Mouse (Mus musculus): Measurements from ENCODE around the gene Man2a2. TPM values are rescaled to one million over a fixed set of nuclear protein-coding genes. Genes with fewer than 3 reads are reported as not detected.
"Not testable (repeated sequence)": the region's sequence is repeated elsewhere in the genome, so short reads cannot be mapped to it uniquely, and the experiment has no call there.

Man2a2 gene
- polyA plus RNA-seq, 1 experiment from 2014 or later = 20.2 TPM

DNA sequence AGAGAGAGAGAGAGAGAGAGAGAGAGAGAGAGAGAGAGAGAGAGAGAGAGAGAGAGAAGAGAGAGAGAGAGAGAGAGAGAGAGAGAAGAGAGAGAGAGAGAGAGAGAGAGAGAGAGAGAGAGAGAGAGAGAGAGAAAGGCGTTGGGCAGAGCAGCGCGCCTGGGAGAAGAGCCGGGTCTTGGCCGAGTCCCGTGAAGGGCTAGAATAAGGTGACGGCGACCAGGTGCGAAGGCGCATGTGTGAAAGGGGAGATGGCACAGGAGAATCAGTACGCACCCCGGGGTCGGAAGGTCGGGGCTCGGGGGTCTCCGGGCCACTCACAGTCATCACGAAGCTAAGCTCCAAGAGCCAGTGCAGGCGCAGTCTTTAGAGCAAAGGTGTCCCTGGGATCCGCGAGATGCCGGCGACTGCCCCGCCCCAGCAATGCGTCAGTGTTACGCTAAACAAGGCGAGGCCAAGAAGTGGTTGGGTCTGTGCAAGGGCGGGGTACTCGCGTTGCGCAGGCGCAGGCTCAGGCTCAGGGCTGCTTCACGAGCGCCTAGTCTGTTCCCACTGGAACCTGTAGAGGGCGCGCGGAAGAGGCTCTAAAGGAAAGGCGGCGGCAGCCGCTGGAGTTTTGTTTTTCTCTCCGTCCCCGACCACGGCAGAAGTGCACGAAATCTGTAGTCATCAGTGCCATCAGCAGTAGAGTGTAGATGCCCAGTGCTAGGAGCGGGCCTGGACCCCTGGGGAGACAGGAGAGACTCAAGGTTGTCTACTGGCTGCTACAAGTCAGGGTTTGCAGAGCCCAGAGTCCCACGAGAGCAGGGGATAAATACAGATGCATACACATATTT lies 31.2 kb downstream of the Man2a2 start:
- H3K4me1 ChIP-seq = peaks cover 41% of the 10 kb centered on the region
- H3K27ac ChIP-seq (replicated peaks) = peak overlapping the region; percentile 88
- no peaks in the 10 kb centered on the region for H3K9me3 ChIP-seq
- WGBS = under 1% methylated on average over 45 of the region's 45 CpGs
- H3K36me3 ChIP-seq (replicated peaks) = peaks cover 33% of the 10 kb centered on the region
- DNase-seq (ENCODE audit: low spot score) = peak; percentile 98
- H3K4me3 ChIP-seq = peak overlapping the region; percentile 79
- H3K27me3 ChIP-seq (replicated peaks; ENCODE audit: low read depth, poor library complexity, severe bottlenecking) = peaks cover 12% of the 10 kb centered on the region

- Histone ChIP-seq H3K4me1 (peaks cover 41% of the 10 kb centered on the region), H3K27ac (replicated peaks) (peak overlapping the region; percentile 88), H3K9me3 (no peaks in the 10 kb centered on the region), H3K27me3 (replicated peaks; ENCODE audit: low read depth, poor library complexity, severe bottlenecking) (peaks cover 12% of the 10 kb centered on the region), H3K4me3 (peak overlapping the region; percentile 79), H3K36me3 (replicated peaks) (peaks cover 40% of the 10 kb centered on the region)
- DNase-seq (ENCODE audit: low spot score) = peak; percentile 41
- 14% methylated on average over 17 of the region's 17 CpGs for WGBS
Measured at GRCm38 (mm10) chr7:80339371-80339770, 31.8 kb downstream of the Man2a2 start.

- peaks cover 64% of the 10 kb centered on the region for H3K36me3 ChIP-seq (replicated peaks)
- H3K27ac ChIP-seq (replicated peaks) = no peak overlapping the region
- peaks cover 8% of the 10 kb centered on the region for H3K9me3 ChIP-seq
- no peak overlapping the region for H3K4me3 ChIP-seq
- WGBS = 96% methylated on average over 3 of the region's 3 CpGs
- peaks cover 8% of the 10 kb centered on the region for H3K27me3 ChIP-seq (replicated peaks; ENCODE audit: low read depth, poor library complexity, severe bottlenecking)
- no peak for DNase-seq (ENCODE audit: low spot score)
- peaks cover 27% of the 10 kb centered on the region for H3K4me1 ChIP-seq
Measured at GRCm38 (mm10) chr7:80336932-80337331, 34.2 kb downstream of the Man2a2 start.

DNA sequence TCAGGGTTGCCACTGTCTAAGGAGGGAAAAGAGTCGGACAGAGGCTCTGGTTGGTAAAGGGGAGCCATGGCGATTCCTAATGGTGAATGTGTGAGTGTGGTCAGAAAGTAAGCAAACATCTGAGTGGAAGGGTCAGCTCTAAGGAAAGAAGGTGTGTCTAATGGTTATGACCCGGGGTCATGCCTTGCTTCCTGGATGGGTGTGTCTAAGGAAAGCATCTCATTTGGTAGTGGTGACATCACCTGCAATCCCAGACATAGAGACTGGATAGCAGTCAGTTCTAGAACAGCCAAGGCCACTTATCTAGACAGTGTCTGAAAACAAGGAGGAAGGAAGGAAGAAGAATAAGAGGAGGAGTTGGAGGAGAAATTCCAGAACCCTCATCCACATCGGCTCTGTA lies 36.3 kb downstream of the Man2a2 start:
- Histone ChIP-seq H3K27me3 (replicated peaks; ENCODE audit: low read depth, poor library complexity, severe bottlenecking) (no peaks in the 10 kb centered on the region), H3K4me3 (no peak overlapping the region), H3K27ac (replicated peaks) (no peak overlapping the region), H3K36me3 (replicated peaks) (peaks cover 85% of the 10 kb centered on the region), H3K4me1 (peaks cover 14% of the 10 kb centered on the region), H3K9me3 (peaks cover 8% of the 10 kb centered on the region)
- WGBS = 92% methylated on average over 4 of the region's 4 CpGs
- no peak for DNase-seq (ENCODE audit: low spot score)

DNA sequence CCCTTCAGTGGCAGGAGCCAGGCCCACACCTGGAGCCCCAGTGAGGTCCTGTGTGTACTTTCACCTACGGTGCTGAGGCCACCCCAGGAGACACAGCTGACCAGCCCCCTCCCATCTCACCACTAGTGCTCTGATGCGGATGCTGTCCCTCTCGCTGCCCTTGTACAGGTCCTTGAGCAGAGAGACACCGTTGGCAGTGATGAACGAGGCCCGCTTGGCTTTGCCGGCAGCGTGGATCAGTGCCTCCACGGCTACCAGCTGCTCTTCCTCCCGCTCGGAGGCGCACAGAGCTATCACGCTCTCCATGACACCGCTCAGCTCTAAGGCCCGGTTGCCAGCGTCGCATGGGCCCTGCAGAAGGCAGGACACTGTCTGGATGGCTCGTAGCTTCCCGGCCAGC lies 39.7 kb downstream of the Man2a2 start:
- WGBS = 96% methylated on average over 19 of the region's 19 CpGs
- Histone ChIP-seq H3K9me3 (peaks cover 8% of the 10 kb centered on the region), H3K4me1 (no peaks in the 10 kb centered on the region), H3K36me3 (replicated peaks) (peaks cover 100% of the 10 kb centered on the region), H3K27me3 (replicated peaks; ENCODE audit: low read depth, poor library complexity, severe bottlenecking) (no peaks in the 10 kb centered on the region), H3K27ac (replicated peaks) (no peak overlapping the region), H3K4me3 (no peak overlapping the region)
- no peak for DNase-seq (ENCODE audit: low spot score)

DNA sequence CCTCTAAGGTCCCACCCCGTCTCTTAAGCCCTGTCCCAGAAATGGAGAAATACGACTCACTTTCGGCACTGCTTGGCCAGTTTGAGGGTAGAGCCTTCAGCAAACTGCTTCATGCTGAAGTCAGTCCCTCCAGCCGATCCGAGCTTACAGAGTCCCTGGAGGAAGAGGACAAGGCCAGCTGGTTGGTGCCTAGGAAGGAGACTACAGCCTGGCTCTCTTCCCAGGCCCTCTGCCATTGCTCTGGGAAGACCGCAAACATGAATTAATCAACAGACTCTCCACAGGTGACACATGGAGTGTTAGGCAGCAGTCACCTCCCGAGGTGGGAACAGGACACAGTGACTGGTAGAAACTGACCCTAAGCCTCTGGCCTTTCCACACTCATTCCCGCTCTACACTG lies 40.9 kb downstream of the Man2a2 start:
- peaks cover 1% of the 10 kb centered on the region; the same call in 1 of the 2 replicates for H3K4me1 ChIP-seq
- peaks cover 8% of the 10 kb centered on the region for H3K9me3 ChIP-seq
- H3K4me3 ChIP-seq = no peak overlapping the region
- H3K27me3 ChIP-seq (replicated peaks; ENCODE audit: low read depth, poor library complexity, severe bottlenecking) = no peaks in the 10 kb centered on the region
- DNase-seq (ENCODE audit: low spot score) = no peak
- H3K36me3 ChIP-seq (replicated peaks) = peaks cover 100% of the 10 kb centered on the region
- WGBS = 93% methylated on average over 8 of the region's 8 CpGs
- no peak overlapping the region for H3K27ac ChIP-seq (replicated peaks)

- H3K27me3 ChIP-seq (replicated peaks; ENCODE audit: low read depth, poor library complexity, severe bottlenecking) = no peaks in the 10 kb centered on the region
- H3K27ac ChIP-seq (replicated peaks) = no peak overlapping the region
- peaks cover 16% of the 10 kb centered on the region for H3K4me1 ChIP-seq
- 97% methylated on average over 19 of the region's 19 CpGs for WGBS
- no peak overlapping the region for H3K4me3 ChIP-seq
- no peak for DNase-seq (ENCODE audit: low spot score)
- no peaks in the 10 kb centered on the region for H3K9me3 ChIP-seq
- H3K36me3 ChIP-seq (replicated peaks) = peaks cover 64% of the 10 kb centered on the region
Measured at GRCm38 (mm10) chr7:80326076-80326475, 45.1 kb downstream of the Man2a2 start.

DNA sequence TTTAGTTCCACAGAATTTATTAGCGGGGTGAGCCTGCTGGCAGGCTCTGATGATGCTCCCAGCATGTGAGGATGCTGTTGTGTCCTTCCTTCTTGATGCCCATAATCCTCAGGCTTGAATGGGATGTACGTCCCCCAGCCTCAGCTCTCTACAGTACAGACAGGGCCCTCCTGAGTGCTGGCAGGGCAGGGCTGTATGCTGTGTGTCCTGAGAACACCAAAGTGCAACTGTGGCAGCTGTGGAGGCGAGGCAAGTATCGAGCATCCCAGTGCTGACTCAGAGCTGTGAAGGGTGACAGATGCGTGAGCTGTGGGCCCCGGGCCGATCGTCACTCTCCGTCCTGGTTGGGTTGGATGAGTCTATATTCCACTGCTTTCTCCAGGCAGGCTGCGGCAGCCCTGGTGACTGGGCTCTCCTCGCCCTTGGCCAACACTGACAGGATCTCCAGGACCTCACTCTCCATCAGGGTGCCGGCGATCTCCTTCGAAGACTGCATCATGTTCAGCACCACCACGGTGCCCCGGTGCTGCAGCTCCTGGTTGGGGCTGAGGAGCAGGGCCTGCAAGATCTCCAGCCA lies 45.8 kb downstream of the Man2a2 start:
- Histone ChIP-seq H3K27me3 (replicated peaks; ENCODE audit: low read depth, poor library complexity, severe bottlenecking) (no peaks in the 10 kb centered on the region), H3K36me3 (replicated peaks) (peaks cover 64% of the 10 kb centered on the region), H3K4me1 (peaks cover 16% of the 10 kb centered on the region), H3K4me3 (peak overlapping the region; percentile 9; the same call in 1 of the 2 replicates), H3K9me3 (no peaks in the 10 kb centered on the region), H3K27ac (replicated peaks) (no peak overlapping the region)
- DNase-seq (ENCODE audit: low spot score) = no peak
- WGBS = 96% methylated on average over 16 of the region's 16 CpGs

- H3K27ac ChIP-seq (replicated peaks); H3K27me3 ChIP-seq (replicated peaks; ENCODE audit: low read depth, poor library complexity, severe bottlenecking); H3K9me3 ChIP-seq; DNase-seq (ENCODE audit: low spot score): not testable (repeated sequence)
- WGBS = 57% methylated on average over 5 of the region's 5 CpGs
- Histone ChIP-seq H3K4me3 (peak overlapping the region; percentile 74; the same call in 1 of the 2 replicates), H3K36me3 (replicated peaks) (peaks cover 64% of the 10 kb centered on the region), H3K4me1 (peaks cover 16% of the 10 kb centered on the region)
Measured at GRCm38 (mm10) chr7:80324816-80325119, 46.4 kb downstream of the Man2a2 start.

- peak within 1 kb of the TSS; percentile 88 for H3K27ac ChIP-seq (replicated peaks)
- H3K9me3 ChIP-seq = no peaks in the 10 kb centered on the region
- peak; percentile 95 for DNase-seq (ENCODE audit: low spot score)
- H3K27me3 ChIP-seq (replicated peaks; ENCODE audit: low read depth, poor library complexity, severe bottlenecking) = no peaks in the 10 kb centered on the region
- peaks cover 16% of the 10 kb centered on the region for H3K4me1 ChIP-seq
- H3K4me3 ChIP-seq = peak within 1 kb of the TSS; percentile 74
- H3K36me3 ChIP-seq (replicated peaks) = peaks cover 64% of the 10 kb centered on the region
- 3% methylated on average over 38 of the region's 38 CpGs for WGBS
Measured at GRCm38 (mm10) chr7:80324043-80324815, 46.9 kb downstream of the Man2a2 start, which contains the start of gene Rccd1. Gene Rccd1, minus strand, starts transcription at chr7:80324454.

DNA sequence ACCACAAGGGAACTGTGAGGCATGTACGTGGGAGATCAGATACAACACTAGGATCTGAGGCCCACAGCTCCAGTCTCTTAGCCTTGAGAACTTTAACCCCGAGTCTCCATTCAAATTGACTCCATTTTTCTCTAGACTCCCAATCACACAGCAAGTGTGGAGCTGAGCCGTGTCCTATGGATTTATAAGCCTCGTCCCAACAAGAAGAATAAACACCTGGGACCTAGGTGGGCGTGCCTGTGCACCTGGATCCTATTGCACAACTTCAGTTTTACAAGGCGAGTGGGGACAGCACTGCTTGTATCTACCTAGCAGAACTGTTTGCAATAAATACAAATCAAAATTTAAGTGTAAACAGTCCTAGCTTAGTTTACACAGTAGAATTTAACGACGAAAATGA lies 47.8 kb downstream of the Man2a2 start:
- H3K36me3 ChIP-seq (replicated peaks) = peaks cover 64% of the 10 kb centered on the region
- H3K4me1 ChIP-seq = peaks cover 16% of the 10 kb centered on the region
- H3K27ac ChIP-seq (replicated peaks) = peak overlapping the region; percentile 88
- H3K9me3 ChIP-seq = no peaks in the 10 kb centered on the region
- no peak for DNase-seq (ENCODE audit: low spot score)
- H3K4me3 ChIP-seq = peak overlapping the region; percentile 74
- WGBS = 24% methylated on average over 8 of the region's 8 CpGs
- H3K27me3 ChIP-seq (replicated peaks; ENCODE audit: low read depth, poor library complexity, severe bottlenecking) = no peaks in the 10 kb centered on the region

GRCm38 (mm10) chr7:80319846-80320496 lies 51.2 kb downstream of the Man2a2 start:
- no peaks in the 10 kb centered on the region for H3K27me3 ChIP-seq (replicated peaks; ENCODE audit: low read depth, poor library complexity, severe bottlenecking)
- no peak for DNase-seq (ENCODE audit: low spot score)
- peaks cover 11% of the 10 kb centered on the region for H3K4me1 ChIP-seq
- H3K9me3 ChIP-seq = no peaks in the 10 kb centered on the region
- peaks cover 59% of the 10 kb centered on the region for H3K36me3 ChIP-seq (replicated peaks)
- H3K4me3 ChIP-seq = 0 out of 2 replicates have a peak overlapping the region, but pooled peaks have one; percentile 8
- 82% methylated on average over 19 of the region's 19 CpGs for WGBS
- H3K27ac ChIP-seq (replicated peaks) = no peak overlapping the region
